Mouse (Mus musculus) hindbrain, embryonic 10.5 days (tissue): Measurements from ENCODE around the gene Ppip5k2. TPM values are rescaled to one million over a fixed set of nuclear protein-coding genes. Genes with fewer than 3 reads are reported as not detected.

Experiments
- polyA plus RNA-seq: library from polyadenylated mRNA; unstranded; fragments of >200 nt; fragmentation: Nextera tagmentation; extraction: Ambion mirVana; gene quantifications from 2 replicates; pipeline ENCODE4 v1.2.1, GENCODE M21; 2016

Gene Ppip5k2
- polyA plus RNA-seq, 1 experiment from 2014 or later, result 35.8 TPM

Other genes with a start within 250 kb of the Ppip5k2 start
- gene D1Ertd622e, start 108.3 kb downstream of the Ppip5k2 start, polyA plus RNA-seq, result 25.2 and 26.4 TPM in 2 replicates
- gene Gin1, start 239 bp downstream of the Ppip5k2 start, polyA plus RNA-seq, result 14.7 and 16.6 TPM in 2 replicates